Mouse (Mus musculus) midbrain, embryonic 14.5 days (tissue): ENCODE data around the gene Sat2. TPM values are rescaled to one million over a fixed set of nuclear protein-coding genes. Genes with fewer than 3 reads are reported as not detected.

Source experiments
- ATAC-seq: fragments of 200-750 bp; cut with Nextera tagmentation; 2 replicates; pipeline ENCODE4 v1.8.0; 2017; ENCODE audit warnings: moderate number of reproducible peaks, moderate library complexity; ENCODE audit not compliant: low FRiP score, low TSS enrichment
- DNase-seq: peaks from one replicate; pipeline ENCODE4 v3.0.0-alpha.2; 2015
- H3K27ac ChIP-seq: fragments of 300-500 bp; sonication (generic); replicated peaks from 2 replicates; pipeline ENCODE4 v1.5.1; 2014; ENCODE audit warnings: mild to moderate bottlenecking, low read depth, low read length, moderate library complexity
- H3K27me3 ChIP-seq: fragments of 300-500 bp; sonication (generic); 2 replicates; pipeline ENCODE4 v1.6.1; 2014; ENCODE audit warnings: low read length, control low read depth, mixed read lengths; ENCODE audit not compliant: control insufficient read depth, insufficient read depth
- H3K36me3 ChIP-seq: fragments of 300-500 bp; sonication (generic); 2 replicates; pipeline ENCODE4 v1.6.1; 2014; ENCODE audit warnings: low read length, control low read depth; ENCODE audit not compliant: control insufficient read depth, insufficient read depth
- H3K4me1 ChIP-seq: fragments of 300-500 bp; sonication (generic); 2 replicates; pipeline ENCODE4 v1.6.1; 2014; ENCODE audit warnings: mild to moderate bottlenecking, antibody characterized with exemption, low read length, control low read depth; ENCODE audit not compliant: control insufficient read depth, insufficient read depth
- H3K4me2 ChIP-seq: fragments of 300-500 bp; sonication (generic); 2 replicates; pipeline ENCODE4 v1.6.1; 2014; ENCODE audit warnings: mild to moderate bottlenecking, low read length, moderate library complexity
- H3K4me3 ChIP-seq: fragments of 300-500 bp; sonication (generic); replicated peaks from 2 replicates; pipeline ENCODE4 v1.5.1; 2014; ENCODE audit warnings: low read depth, low read length
- H3K9ac ChIP-seq: fragments of 300-500 bp; sonication (generic); replicated peaks from 2 replicates; pipeline ENCODE4 v1.6.1; 2014; ENCODE audit warnings: mild to moderate bottlenecking, low read length, moderate library complexity
- H3K9me3 ChIP-seq: fragments of 300-500 bp; sonication (generic); 2 replicates; pipeline ENCODE4 v1.6.1; 2016; ENCODE audit warnings: low read length, control low read depth, mixed read lengths; ENCODE audit not compliant: control insufficient read depth
- WGBS: fragments of 180-500 bp; shearing (Covaris S2); extraction: QIAGEN DNeasy Blood & Tissue Kit; methylation state at CpG from one replicate; pipeline ENCODE4 v1.1.7; 2014; 5-methylcytosine and 5-hydroxymethylcytosine counted together
- polyA plus RNA-seq: library from polyadenylated mRNA; unstranded; fragments of >200 nt; fragmentation: Nextera tagmentation; extraction: Ambion mirVana; gene quantifications from 2 replicates; pipeline ENCODE4 v1.2.1, GENCODE M21; 2014

The Sat2 gene
- 21.6 and 22.5 TPM in 2 replicates for polyA plus RNA-seq

DNA sequence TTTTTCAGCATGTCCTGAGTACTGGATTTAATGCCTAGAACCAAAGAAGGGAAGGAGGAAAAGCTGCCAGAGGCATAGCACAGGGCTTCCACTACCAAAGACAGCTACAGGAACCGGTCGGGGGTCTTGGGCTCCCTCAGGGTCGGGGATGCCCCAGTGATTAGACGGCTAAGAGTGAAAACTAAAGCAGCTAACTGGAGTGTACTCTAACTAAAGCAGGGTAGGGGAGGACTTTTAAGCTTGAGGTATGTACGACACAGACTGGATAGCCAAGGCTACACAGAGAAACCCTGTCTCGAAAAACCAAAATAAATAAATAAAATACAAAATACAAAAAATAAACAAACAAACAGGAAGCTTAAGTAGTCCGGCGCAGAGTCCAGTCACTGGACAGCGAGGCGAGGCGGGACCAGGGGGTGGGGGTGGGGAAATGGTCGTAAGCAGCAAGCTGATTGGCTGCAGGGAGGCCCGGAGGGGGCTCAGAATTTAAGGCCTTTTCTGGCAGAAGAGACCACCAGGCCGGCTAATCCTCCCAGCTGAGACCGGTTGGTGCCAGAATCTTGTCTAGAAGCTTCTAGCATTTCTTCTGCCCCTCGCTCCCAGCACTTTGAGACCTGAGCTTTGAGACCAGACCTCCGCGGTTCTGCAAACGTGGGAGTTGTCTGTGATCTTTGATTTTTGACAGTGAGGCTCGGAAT, at the start of gene Sat2:
Sat2 (plus strand) TSS at position 454 of the 698 bp plus-strand sequence.
- Histone ChIP-seq H3K4me1 (peaks cover 18% of the 10 kb centered on the region), H3K9ac (peak within 1 kb of the TSS; percentile 62), H3K4me2 (peak within 1 kb of the TSS; percentile 81), H3K27ac (peak within 1 kb of the TSS; percentile 74), H3K27me3 (no peaks in the 10 kb centered on the region), H3K36me3 (no peaks in the 10 kb centered on the region), H3K9me3 (no peaks in the 10 kb centered on the region), H3K4me3 (peak within 1 kb of the TSS; percentile 42)
- peak; percentile 74; the same call in 1 of the 2 replicates for ATAC-seq
- WGBS: under 1% methylated on average over 20 of the region's 20 CpGs
- DNase-seq: peak; percentile 88

DNA sequence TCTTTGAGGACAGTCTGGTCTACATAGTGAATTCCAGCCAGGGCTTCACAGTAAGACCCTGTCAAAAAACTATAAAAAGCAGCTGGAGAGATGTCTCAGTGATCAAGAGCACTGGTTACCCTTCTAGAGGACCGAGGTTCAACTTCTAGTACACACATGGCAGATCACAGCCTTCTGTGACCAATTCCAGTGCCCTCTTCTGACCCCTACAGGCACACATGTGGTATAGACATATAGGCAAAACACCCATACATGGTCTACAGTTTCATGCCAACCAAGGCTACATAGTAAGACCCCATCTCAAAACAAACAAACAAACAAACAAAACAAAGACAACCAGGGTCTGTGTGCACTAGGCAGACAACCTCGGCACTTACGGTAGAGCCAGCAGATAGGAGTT, 46.6 kb upstream of the Sat2 start:
- 62% methylated on average over 3 of the region's 3 CpGs for WGBS
- ATAC-seq (no peak), DNase-seq (peak; percentile 65)

DNA sequence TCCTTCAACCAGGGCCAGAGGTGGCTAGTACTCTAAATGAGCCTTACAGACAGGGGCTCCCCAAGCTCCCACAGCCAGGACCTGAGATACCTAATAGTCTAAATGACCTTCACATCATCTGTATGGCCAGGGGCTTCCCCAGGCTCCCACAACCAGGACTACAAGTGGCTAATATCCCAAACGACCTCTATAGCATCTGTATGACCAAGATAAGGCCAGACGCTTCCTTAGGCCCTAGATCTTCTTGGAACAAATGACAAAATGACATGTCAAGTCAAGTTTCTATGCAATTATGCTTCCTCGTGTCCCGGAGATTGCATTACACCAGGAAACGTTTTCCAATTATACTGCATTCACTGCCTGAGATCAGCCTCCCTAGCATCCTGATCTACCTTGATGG, 45.5 kb upstream of the Sat2 start:
- Histone ChIP-seq H3K4me2 (peak overlapping the region; percentile 29; the same call in 1 of the 2 replicates), H3K27me3 (no peaks in the 10 kb centered on the region), H3K4me1 (peaks cover 20% of the 10 kb centered on the region), H3K9me3 (no peaks in the 10 kb centered on the region), H3K9ac (no peak overlapping the region), H3K27ac (no peak overlapping the region), H3K4me3 (no peak overlapping the region), H3K36me3 (peaks cover 15% of the 10 kb centered on the region)
- DNase-seq (no peak), ATAC-seq (no peak)
- 76% methylated on average over 5 of the region's 5 CpGs for WGBS

More for the DNA sequence above, 46.6 kb upstream of the Sat2 start:
- H3K27me3 ChIP-seq: no peaks in the 10 kb centered on the region
- H3K4me1 ChIP-seq: peaks cover 20% of the 10 kb centered on the region
- H3K4me3 ChIP-seq: no peak overlapping the region
- no peaks in the 10 kb centered on the region for H3K9me3 ChIP-seq
- H3K9ac ChIP-seq: no peak overlapping the region
- no peak overlapping the region for H3K4me2 ChIP-seq
- H3K27ac ChIP-seq: no peak overlapping the region
- peaks cover 25% of the 10 kb centered on the region for H3K36me3 ChIP-seq

DNA sequence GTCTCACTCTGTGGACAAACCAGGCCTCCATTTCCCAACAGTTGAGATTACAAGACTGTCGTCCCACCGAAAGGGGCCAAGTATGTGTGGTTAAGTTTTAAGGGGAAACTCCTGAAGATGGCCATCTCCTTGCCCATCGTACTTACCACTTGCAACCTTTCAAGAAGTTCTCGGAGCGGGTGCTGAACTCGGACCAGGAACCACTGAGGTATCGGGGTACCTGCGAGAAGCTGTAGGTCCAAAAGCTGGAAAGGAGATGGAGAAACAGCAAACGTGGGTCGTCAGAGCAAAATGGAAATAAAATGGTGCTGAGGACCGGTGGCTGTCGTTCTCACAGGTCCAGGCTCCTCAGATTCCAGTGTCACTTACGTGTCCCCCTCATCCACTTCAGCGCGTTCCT, 43.5 kb upstream of the Sat2 start:
- Histone ChIP-seq H3K27me3 (no peaks in the 10 kb centered on the region), H3K27ac (no peak overlapping the region), H3K4me3 (peak overlapping the region; percentile 73), H3K9me3 (no peaks in the 10 kb centered on the region), H3K9ac (peak overlapping the region; percentile 75), H3K36me3 (peaks cover 6% of the 10 kb centered on the region; the same call in 1 of the 2 replicates), H3K4me2 (peak overlapping the region; percentile 90), H3K4me1 (peaks cover 26% of the 10 kb centered on the region)
- no peak for DNase-seq
- no peak for ATAC-seq
- WGBS: 11% methylated on average over 15 of the region's 15 CpGs

DNA sequence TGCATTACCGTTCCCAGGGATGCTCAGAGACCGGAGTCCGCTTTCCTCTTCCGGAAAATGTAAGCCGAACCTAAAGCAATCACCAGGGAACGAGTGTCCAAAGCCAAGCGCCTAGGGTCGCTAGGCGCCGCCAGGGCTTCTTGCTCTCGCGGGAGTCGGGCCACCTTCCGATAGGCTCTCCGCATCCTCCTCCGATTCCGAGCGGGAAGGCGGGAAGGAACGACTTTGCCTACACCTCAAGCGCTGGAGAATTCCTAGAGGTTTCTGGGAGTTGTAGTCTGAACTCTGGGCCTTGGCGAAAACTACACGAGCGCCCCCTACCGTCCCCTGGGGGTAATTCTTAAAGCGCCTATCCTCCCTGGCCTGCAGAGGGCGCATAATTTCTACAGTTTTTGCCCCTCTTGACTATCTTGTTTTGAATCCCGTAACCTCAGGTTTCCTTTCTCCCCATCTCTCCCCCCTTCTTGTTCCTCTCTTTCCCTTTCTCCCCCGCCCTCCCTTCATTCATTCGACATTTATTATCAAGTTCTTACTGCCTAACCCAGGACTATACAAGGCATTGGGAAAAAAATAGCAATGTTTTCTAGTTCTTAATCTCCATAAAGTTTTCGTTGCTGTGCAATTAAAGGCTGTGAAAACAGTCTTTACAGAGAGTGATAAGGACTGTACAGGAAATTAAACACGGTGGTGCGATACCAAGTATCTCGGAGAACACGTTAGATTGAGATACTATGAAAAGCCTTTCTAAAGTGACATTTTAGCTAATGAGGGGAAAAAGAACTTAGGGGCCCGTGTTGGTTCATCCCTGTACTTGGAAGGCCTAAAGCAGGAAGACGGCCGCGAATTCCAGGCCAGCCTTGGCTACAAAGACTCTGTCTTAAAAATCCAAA, 42.5 kb upstream of the Sat2 start:
- Histone ChIP-seq H3K4me2 (peak overlapping the region; percentile 90), H3K9ac (peak overlapping the region; percentile 75), H3K4me1 (peaks cover 26% of the 10 kb centered on the region), H3K4me3 (peak overlapping the region; percentile 79), H3K27me3 (no peaks in the 10 kb centered on the region), H3K36me3 (peaks cover 6% of the 10 kb centered on the region; the same call in 1 of the 2 replicates), H3K27ac (peak overlapping the region; percentile 94), H3K9me3 (no peaks in the 10 kb centered on the region)
- DNase-seq (peak; percentile 99), ATAC-seq (peak; percentile 87)
- 2% methylated on average over 39 of the region's 39 CpGs for WGBS

DNA sequence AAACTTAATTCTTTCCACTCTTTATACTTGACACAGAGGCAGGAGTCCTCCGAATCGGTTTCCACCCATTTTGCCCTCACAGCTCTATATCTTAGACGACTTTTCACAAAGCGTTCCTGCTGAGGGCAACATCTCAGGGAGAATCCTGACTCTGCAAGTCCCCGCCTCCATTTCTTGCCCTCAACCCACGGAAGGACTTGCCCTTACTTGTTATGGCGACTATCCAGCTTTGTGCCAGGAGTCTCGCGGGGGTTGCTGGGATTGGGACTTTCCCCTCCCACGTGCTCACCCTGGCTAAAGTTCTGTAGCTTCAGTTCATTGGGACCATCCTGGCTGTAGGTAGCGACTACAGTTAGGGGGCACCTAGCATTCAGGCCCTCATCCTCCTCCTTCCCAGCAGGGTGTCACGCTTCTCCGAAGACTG, 41.7 kb upstream of the Sat2 start, which contains the start of the genes Wrap53 and Trp53:
Wrap53 (minus strand) TSS at position 165 of the 424 bp plus-strand sequence.
Trp53 (plus strand) TSS at position 269 of the 424 bp plus-strand sequence.
- WGBS: 0% methylated on average over 13 of the region's 13 CpGs
- H3K4me1 ChIP-seq: peaks cover 26% of the 10 kb centered on the region

DNA sequence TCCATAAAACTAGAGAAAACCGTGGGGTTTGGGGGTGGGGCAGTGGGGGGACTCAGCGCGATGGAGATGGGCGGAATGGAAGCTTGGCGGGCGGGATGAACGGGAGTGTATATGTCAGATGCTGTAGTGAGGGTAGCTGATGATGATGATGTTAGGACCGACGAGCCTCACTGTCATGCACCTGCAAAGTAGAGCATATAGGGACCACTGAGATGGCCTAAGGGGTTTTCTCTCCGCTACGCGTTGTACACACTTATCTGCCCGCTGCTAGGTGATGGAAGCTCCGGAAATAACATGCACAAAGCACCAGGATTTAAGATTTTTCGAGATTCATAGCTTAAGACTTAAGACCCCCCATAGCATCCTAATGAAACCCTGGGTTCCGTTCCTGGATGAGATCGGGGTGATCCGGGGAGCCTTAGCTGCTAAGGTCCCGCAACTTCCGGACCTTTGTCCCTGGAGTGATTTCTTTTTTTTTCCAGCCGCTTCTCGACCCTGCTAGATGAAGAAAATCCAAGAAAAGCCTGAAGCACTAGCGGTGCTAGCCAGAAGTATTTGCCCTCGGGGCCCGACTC, 41.2 kb upstream of the Sat2 start:
- under 1% methylated on average over 25 of the region's 25 CpGs for WGBS
- ATAC-seq: peak; percentile 13; the same call in 1 of the 2 replicates
- no peaks in the 10 kb centered on the region for H3K27me3 ChIP-seq
- H3K9ac ChIP-seq: peak overlapping the region; percentile 77
- peak; percentile 28 for DNase-seq
- peak overlapping the region; percentile 94 for H3K27ac ChIP-seq
- no peaks in the 10 kb centered on the region for H3K9me3 ChIP-seq
- H3K4me3 ChIP-seq: peak overlapping the region; percentile 79
- peaks cover 26% of the 10 kb centered on the region for H3K4me1 ChIP-seq
- peaks cover 4% of the 10 kb centered on the region; the same call in 1 of the 2 replicates for H3K36me3 ChIP-seq
- peak overlapping the region; percentile 90 for H3K4me2 ChIP-seq

More for the DNA sequence above, 41.7 kb upstream of the Sat2 start, which contains the start of the genes Wrap53 and Trp53:
- H3K36me3 ChIP-seq: peaks cover 6% of the 10 kb centered on the region; the same call in 1 of the 2 replicates
- H3K9me3 ChIP-seq: no peaks in the 10 kb centered on the region
- H3K4me2 ChIP-seq: peak within 1 kb of the TSS; percentile 90
- H3K9ac ChIP-seq: peak within 1 kb of the TSS; percentile 77
- peak within 1 kb of the TSS; percentile 79 for H3K4me3 ChIP-seq
- peak; percentile 62 for ATAC-seq
- no peaks in the 10 kb centered on the region for H3K27me3 ChIP-seq
- H3K27ac ChIP-seq: peak within 1 kb of the TSS; percentile 94
- DNase-seq: peak; percentile 96

GRCm38 (mm10) chr11:69581147-69581688, 40.6 kb upstream of the Sat2 start:
- Histone ChIP-seq H3K4me2 (peak overlapping the region; percentile 90), H3K9ac (peak overlapping the region; percentile 77), H3K36me3 (peaks cover 4% of the 10 kb centered on the region; the same call in 1 of the 2 replicates), H3K27me3 (no peaks in the 10 kb centered on the region), H3K4me3 (peak overlapping the region; percentile 79), H3K9me3 (no peaks in the 10 kb centered on the region), H3K4me1 (peaks cover 26% of the 10 kb centered on the region), H3K27ac (peak overlapping the region; percentile 94)
- DNase-seq (peak; percentile 97), ATAC-seq (peak; percentile 82)
- under 1% methylated on average over 36 of the region's 36 CpGs for WGBS
